Mouse (Mus musculus): Measurements from ENCODE around the gene Selenoo. TPM values are rescaled to one million over a fixed set of nuclear protein-coding genes. Genes with fewer than 3 reads are reported as not detected.

The Selenoo gene
- polyA plus RNA-seq, 1 experiment = 37.1 TPM

DNA sequence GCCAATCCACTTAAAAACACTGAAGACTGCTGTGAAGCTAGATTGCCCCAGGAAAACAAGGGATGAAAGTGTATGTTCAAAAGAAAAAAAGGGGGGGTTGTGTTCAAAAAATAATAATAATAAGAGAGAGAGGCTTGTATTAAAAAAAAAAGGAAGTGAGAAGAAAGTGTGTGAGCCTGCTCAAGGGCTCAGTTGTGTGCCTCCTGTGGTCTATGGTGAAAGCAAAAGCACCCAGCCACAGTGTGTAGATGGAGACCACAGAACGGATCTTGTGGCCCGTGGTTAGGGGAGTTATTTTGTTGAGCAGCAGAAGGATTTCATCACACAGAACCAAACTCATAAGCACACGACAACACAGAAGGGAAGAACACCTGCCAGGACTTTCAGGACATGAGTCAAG is 42.4 kb downstream of the Selenoo start:
- TF ChIP-seq POLR2A (IDR thresholded peaks at IDR 0.05; ENCODE audit: extremely low read depth, insufficient read depth, low read length) (no peak), CTCF (IDR thresholded peaks at IDR 0.05; ENCODE audit: extremely low read depth, insufficient read depth, low read length) (no peak)
- Histone ChIP-seq H3K4me3 (ENCODE audit: insufficient read depth, low read length) (no peak overlapping the region), H3K4me1 (ENCODE audit: control insufficient read depth, insufficient read depth, low read length) (peaks cover 3% of the 10 kb centered on the region; the same call in 1 of the 2 replicates), H3K27ac (ENCODE audit: insufficient read depth, low read length) (no peak overlapping the region)

DNA sequence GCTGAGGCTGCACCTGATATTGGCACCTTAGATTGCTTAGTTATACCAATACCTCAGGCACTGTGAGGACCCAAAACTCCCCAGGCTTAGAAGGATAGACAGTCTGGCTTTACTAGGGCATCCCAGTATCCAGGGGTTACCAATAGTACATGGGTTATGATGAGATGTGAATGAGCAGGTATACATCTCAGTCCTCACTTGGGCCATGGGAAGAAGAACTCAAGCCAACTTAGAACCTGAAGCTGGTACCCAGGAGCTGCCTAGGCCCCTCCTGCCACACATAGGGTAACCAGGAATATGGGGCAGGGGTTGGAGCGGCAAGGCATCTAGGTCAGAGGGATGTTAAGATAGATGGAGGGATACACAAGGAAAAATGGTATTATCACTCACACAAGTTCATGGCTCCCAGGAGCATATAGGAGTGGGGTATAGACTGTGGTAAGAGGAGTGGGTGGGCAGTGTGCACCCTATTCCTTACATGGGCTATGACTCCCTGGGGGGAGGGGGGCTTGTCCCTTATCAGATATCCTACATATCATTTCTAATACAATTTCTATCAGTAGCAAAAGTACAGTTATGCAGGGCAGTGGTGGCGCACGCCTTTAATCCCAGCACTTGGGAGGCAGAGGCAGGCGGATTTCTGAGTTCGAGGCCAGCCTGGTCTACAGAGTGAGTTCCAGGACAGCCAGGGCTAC is 47.7 kb downstream of the Selenoo start:
- Histone ChIP-seq H3K4me3 (ENCODE audit: insufficient read depth, low read length) (no peak overlapping the region), H3K4me1 (ENCODE audit: control insufficient read depth, insufficient read depth, low read length) (peaks cover 5% of the 10 kb centered on the region; the same call in 1 of the 2 replicates), H3K27ac (ENCODE audit: insufficient read depth, low read length) (no peak overlapping the region)
- TF ChIP-seq POLR2A (IDR thresholded peaks at IDR 0.05; ENCODE audit: extremely low read depth, insufficient read depth, low read length) = no peak
- no peak for TF ChIP-seq CTCF (IDR thresholded peaks at IDR 0.05; ENCODE audit: extremely low read depth, insufficient read depth, low read length)

DNA sequence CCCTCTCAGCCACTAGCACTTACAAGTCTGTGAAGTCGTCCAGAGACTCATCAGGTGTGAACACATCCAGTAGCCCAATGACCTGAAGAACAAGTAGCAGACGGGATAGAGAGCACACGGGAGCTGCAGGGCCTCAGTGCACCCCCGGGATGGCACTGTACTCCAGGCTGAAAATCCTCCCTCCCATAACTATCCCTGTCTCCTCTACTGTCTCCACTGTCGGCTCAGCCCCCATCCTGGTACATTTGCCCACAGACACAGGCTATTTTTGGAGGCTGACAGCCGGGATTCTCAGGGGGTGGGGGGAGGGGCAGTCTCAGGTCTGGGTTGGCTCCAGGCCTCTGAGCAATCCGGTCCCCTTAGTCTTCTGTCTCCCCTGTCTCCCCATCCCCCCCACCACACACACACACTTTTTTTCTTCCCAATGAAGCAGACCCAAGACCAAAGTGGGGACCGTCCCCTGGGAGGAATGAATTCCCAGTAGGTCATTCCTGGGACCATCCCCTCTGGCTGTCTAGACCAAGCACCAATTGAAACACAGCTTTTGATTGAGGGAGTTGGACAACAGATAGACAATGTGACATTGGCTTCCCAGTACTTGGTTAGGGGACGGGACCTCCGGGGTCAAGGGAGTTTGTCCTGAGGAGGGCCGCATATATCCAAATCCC is 48.6 kb downstream of the Selenoo start:
- Histone ChIP-seq H3K4me3 (ENCODE audit: insufficient read depth, low read length) (no peak overlapping the region), H3K27ac (ENCODE audit: insufficient read depth, low read length) (no peak overlapping the region), H3K4me1 (ENCODE audit: control insufficient read depth, insufficient read depth, low read length) (peaks cover 5% of the 10 kb centered on the region; the same call in 1 of the 2 replicates)
- TF ChIP-seq POLR2A (IDR thresholded peaks at IDR 0.05; ENCODE audit: extremely low read depth, insufficient read depth, low read length) (no peak), CTCF (IDR thresholded peaks at IDR 0.05; ENCODE audit: extremely low read depth, insufficient read depth, low read length) (no peak)

DNA sequence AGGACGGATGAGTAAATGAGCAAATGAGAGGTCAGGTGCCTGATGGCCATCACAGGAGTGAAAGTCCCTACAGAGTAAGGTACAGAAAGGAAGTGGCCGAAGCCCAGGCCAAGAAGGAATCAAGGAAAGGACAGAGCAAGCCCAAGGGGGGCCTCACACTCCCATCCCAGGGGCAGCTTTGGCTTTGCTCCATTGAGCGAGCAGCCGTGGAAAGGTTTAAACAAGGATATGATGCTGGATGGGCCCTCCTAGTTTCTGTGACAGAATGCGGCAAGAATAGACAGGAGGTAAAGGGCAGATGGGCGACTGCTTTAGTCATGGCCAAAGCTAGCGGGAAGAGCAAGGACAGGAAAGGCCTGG is 49.1 kb downstream of the Selenoo start:
- Histone ChIP-seq H3K4me1 (ENCODE audit: control insufficient read depth, insufficient read depth, low read length) (peaks cover 5% of the 10 kb centered on the region; the same call in 1 of the 2 replicates), H3K4me3 (ENCODE audit: insufficient read depth, low read length) (no peak overlapping the region), H3K27ac (ENCODE audit: insufficient read depth, low read length) (no peak overlapping the region)
- TF ChIP-seq CTCF (IDR thresholded peaks at IDR 0.05; ENCODE audit: extremely low read depth, insufficient read depth, low read length) (no peak), POLR2A (IDR thresholded peaks at IDR 0.05; ENCODE audit: extremely low read depth, insufficient read depth, low read length) (no peak)

DNA sequence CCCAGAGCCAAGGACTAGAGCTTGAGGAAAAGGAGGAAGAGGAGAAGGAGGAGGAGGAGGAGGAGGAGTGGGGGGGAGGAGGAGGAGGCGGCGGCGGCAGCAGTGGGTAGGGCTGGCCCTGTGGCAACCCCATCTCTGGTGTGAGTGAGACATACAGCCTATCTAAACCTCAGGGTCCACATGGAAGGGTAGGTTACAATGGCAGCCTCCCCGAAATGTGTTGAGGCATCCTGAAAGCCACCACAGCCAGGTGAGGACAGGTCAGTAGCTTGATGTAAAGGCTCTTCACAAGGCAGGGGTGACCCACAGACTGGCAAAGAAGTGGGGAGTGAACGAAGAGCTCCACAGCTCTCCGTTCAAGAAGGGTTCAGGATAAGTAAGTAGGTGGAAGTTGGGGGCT is 49.6 kb downstream of the Selenoo start:
- Histone ChIP-seq H3K27ac (ENCODE audit: insufficient read depth, low read length) (no peak overlapping the region), H3K4me1 (ENCODE audit: control insufficient read depth, insufficient read depth, low read length) (peaks cover 5% of the 10 kb centered on the region; the same call in 1 of the 2 replicates), H3K4me3 (ENCODE audit: insufficient read depth, low read length) (no peak overlapping the region)
- TF ChIP-seq CTCF (IDR thresholded peaks at IDR 0.05; ENCODE audit: extremely low read depth, insufficient read depth, low read length) (no peak), POLR2A (IDR thresholded peaks at IDR 0.05; ENCODE audit: extremely low read depth, insufficient read depth, low read length) (no peak)

DNA sequence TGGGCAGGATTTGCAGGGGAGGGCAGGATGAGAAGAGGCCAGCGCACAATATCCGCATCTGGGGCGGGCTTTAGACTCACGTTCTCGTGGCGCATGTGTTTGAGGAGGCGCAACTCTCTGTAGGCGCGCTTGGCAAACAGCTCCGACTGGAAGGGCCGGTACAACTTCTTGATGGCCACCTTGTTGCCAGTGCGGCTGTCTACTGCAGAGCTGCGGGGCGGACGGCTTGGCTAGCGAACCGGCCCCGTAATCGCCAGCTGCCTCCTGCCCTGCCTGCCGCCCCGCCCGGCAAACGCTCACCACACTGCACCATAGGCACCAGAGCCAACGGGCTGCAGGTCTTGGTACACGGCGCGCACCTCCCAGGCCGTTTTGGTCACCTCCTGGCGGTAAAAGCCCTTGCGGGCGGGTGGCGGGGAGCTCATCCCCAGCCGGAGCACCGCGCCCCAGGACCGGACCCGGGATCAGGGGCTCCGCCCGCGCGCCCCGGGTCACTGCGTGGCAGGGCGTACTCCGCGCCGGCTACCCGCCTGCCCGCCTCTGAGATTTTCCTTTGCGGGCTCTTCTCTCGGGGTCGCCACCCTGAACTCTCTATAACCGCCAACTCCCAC is 51.3 kb downstream of the Selenoo start:
- peak overlapping the region; percentile 15 for H3K4me3 ChIP-seq (ENCODE audit: insufficient read depth, low read length)
- H3K27ac ChIP-seq (ENCODE audit: insufficient read depth, low read length) = no peak overlapping the region
- TF ChIP-seq POLR2A (IDR thresholded peaks at IDR 0.05; ENCODE audit: extremely low read depth, insufficient read depth, low read length) (0 out of 2 replicates have a peak, but pooled peaks have one; percentile 16), CTCF (IDR thresholded peaks at IDR 0.05; ENCODE audit: extremely low read depth, insufficient read depth, low read length) (no peak)
- peaks cover 5% of the 10 kb centered on the region; the same call in 1 of the 2 replicates for H3K4me1 ChIP-seq (ENCODE audit: control insufficient read depth, insufficient read depth, low read length)

DNA sequence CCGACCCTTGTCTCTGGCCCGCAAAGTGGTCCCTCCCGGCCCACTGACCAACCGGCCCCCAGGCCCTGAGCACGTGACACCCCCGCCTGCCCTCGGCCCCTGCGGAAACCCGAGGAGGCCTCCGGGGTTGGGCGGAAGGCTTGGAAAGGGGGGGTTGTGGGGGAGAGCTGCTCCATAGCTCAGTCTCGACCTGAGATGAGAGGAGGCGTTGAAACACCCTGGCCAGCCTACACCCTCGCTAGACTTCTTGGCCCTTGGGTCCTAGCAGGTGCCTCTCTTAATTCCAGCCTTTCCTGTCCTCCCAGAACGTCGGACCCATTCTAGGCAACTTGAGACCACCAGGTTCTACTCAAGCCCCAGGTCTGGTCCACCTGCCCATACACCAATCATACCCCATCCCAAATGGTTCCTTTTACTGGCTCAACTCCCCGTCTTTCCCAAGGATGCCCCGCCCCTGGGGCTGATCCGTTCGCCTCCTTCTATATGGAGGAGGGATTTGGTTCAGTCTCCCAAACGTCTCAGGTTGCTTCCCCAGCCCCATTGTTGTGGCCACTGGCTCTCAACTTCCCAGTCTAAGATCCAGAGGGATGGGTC is 51.9 kb downstream of the Selenoo start, which contains the start of gene Mapk12:
Mapk12 (minus strand) TSS at position 45 of the 594 bp plus-strand sequence.
- H3K4me1 ChIP-seq (ENCODE audit: control insufficient read depth, insufficient read depth, low read length) = peaks cover 5% of the 10 kb centered on the region
- TF ChIP-seq POLR2A (IDR thresholded peaks at IDR 0.05; ENCODE audit: extremely low read depth, insufficient read depth, low read length) (no peak), CTCF (IDR thresholded peaks at IDR 0.05; ENCODE audit: extremely low read depth, insufficient read depth, low read length) (no peak)
- no peak within 1 kb of the TSS for H3K27ac ChIP-seq (ENCODE audit: insufficient read depth, low read length)
- peak within 1 kb of the TSS; percentile 15 for H3K4me3 ChIP-seq (ENCODE audit: insufficient read depth, low read length)

DNA sequence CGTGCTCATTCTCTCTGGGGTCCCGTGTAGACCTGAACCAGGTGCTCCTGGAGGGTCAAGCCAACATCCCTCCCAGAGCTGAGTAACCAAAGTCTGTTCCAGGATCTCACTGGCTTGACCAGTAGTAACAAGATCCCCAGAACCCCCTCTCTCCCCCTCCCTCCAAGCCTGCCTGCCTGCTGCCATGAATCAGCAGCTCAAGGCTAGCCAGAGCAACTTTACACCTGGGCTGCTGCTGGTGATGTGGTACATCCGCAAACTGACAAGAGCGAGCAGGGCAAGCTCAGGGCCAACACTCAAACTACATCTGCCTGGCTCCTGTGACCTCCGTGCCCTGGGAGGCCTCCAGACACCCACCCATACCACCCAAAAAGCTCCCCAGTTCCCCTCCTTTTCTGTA is 52.6 kb downstream of the Selenoo start:
- no peak for TF ChIP-seq POLR2A (IDR thresholded peaks at IDR 0.05; ENCODE audit: extremely low read depth, insufficient read depth, low read length)
- no peak for TF ChIP-seq CTCF (IDR thresholded peaks at IDR 0.05; ENCODE audit: extremely low read depth, insufficient read depth, low read length)
- Histone ChIP-seq H3K4me3 (ENCODE audit: insufficient read depth, low read length) (no peak overlapping the region), H3K27ac (ENCODE audit: insufficient read depth, low read length) (no peak overlapping the region), H3K4me1 (ENCODE audit: control insufficient read depth, insufficient read depth, low read length) (peaks cover 7% of the 10 kb centered on the region)

DNA sequence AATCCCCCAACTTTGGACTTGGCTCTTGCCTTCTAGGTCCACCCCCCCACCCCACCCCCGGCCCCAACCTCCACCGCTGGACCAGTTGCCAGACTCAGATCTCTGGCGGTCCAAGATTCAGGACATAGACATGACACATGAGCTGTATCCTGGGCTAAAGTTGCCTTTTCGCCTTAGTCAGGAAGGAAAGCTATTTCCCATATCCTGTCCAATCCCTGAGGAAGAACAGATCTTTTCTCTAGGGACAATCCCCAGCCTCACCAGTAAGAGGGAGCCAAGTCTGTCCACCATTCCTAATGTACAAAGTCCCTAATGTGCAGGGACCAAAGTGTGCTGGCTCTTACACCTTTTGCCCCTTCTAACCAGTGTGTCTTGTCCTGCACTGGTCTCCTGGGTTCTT is 53.0 kb downstream of the Selenoo start:
- TF ChIP-seq POLR2A (IDR thresholded peaks at IDR 0.05; ENCODE audit: extremely low read depth, insufficient read depth, low read length) = no peak
- no peak for TF ChIP-seq CTCF (IDR thresholded peaks at IDR 0.05; ENCODE audit: extremely low read depth, insufficient read depth, low read length)
- H3K4me3 ChIP-seq (ENCODE audit: insufficient read depth, low read length) = no peak overlapping the region
- H3K4me1 ChIP-seq (ENCODE audit: control insufficient read depth, insufficient read depth, low read length) = peaks cover 7% of the 10 kb centered on the region
- no peak overlapping the region for H3K27ac ChIP-seq (ENCODE audit: insufficient read depth, low read length)
